Mouse (Mus musculus) central nervous system, embryonic 14 days (tissue): ENCODE results near the gene S100a6. TPM values are rescaled to one million over a fixed set of nuclear protein-coding genes. Genes with fewer than 3 reads are reported as not detected.

Experiments used
- polyA plus RNA-seq: library from polyadenylated mRNA; depleted of rRNA; stranded (reverse); fragments of >200 nt; gene quantifications from 2 replicates; pipeline ENCODE4 v1.2.3, GENCODE M21; 2012; rRNA removed

The S100a6 gene
- polyA plus RNA-seq, result 19.4 and 33.6 TPM in 2 replicates

GRCm38 (mm10) chr3:90612728-90613291, at the start of gene S100a6:
Gene S100a6, plus strand, starts transcription at chr3:90612882.

GRCm38 (mm10) chr3:90589947-90590346, 22.7 kb upstream of the S100a6 start, which contains the start of gene S100a2:
Gene S100a2, plus strand, starts transcription at chr3:90590247.

DNA sequence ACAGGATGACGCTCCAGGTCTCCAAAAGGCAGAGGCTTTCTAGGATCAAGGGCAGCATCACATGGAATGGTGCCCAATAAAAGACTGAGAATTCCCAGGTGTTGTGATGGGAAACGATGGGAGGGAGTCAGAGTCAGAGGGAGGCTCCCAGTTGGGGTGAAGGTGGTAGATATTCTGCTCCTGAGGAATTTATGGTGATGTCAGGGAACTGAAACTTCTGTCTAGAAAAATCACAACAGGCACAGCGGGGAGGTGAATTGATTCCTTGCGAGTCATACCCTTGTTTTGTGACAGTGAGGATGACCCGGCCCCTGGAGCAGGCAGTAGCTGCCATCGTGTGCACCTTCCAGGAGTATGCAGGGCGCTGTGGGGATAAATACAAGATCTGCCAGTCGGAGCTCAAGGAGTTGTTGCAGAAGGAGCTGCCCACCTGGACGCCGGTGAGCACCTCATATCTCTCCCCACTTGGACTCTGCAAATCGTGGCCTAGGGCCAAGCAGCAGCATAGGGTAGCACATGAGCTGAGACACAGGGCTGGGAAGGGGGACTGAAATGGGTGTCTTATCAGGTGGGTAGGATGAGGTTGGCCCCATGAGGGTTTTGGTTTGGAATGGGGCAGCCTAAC, 11.1 kb upstream of the S100a6 start, which contains the start of gene Gm42674:
Gene Gm42674 (plus strand): TSS at position 419 of the 625 bp plus-strand sequence.

DNA sequence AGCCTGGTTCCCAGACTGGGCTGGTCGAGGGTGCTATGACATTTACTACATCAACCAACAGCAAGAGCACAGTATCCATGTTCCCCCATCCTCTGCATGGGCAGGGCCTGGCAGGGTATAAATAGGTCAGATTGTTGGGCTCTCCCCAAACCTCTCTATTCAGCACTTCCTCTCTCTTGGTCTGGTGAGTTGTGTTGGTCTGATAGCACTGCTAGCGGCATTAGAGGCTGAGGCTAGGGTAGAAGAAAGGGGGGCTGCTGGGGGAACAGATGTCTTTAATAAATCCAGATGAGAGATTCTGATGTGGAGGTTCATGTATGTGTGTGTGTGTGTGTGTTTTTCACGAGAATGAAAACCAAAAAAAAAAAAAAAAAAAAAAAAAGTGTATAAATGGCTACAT, 9.1 kb upstream of the S100a6 start, which contains the start of gene S100a4:
Gene S100a4 (plus strand): TSS at position 149 of the 400 bp plus-strand sequence.

GRCm38 (mm10) chr3:90608223-90608622, 4.5 kb upstream of the S100a6 start, which contains the start of gene S100a5:
Gene S100a5, plus strand, starts transcription at chr3:90608523.

DNA sequence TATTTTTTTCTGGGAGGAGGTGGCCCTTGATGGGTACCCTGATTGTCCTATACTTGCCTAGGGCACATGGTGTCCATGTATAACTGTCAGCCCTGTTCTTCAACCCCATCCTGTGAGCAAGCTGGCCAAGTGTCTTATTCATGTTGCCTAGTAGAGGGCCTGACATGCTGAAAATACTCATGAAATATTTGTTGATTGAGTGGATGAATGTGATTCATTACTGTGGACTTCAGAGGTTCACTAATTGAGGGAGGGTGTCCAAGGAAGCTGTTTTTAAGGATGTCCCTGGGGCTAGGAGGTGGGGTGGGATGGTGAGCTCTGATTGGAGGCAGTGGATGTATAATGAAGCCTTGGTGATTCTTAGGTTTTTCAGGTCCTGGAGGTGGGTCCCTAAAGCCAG, 41.0 kb downstream of the S100a6 start, which contains the start of gene S100a7a:
Gene S100a7a (plus strand): TSS at position 301 of the 400 bp plus-strand sequence.

DNA sequence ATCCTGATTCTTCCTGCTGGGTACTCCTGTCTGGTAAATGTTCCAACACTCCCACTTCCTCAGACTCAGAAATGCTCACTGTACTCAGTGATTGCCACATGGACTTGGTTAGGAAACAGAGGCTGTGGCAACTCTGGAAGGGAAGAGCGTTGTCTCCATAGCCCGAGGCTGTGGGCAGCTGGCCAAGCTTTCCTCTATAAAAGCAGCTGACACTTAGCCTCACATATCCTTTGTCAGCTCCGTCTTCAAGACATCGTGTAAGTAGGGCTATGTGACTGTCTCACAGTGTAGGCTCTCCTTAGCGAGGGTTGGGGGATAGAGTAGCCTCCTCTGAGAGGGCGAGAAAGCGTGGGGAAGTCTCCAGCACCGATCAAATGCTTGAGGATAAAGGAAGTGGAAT, 56.2 kb downstream of the S100a6 start, which contains the start of gene S100a8:
Gene S100a8 (plus strand): TSS at position 133 of the 400 bp plus-strand sequence.

Other genes with a start within 250 kb of the S100a6 start
- gene Slc27a3, start 222.9 kb upstream of the S100a6 start, polyA plus RNA-seq, result 41.9 and 54.3 TPM in 2 replicates
- gene Ints3, start 179.3 kb upstream of the S100a6 start, polyA plus RNA-seq, result 54.7 and 56.2 TPM in 2 replicates
- gene Npr1, start 147.0 kb upstream of the S100a6 start, polyA plus RNA-seq, result 6.2 and 9.0 TPM in 2 replicates
- gene Ilf2, start 136.8 kb upstream of the S100a6 start, polyA plus RNA-seq, result 195 and 228 TPM in 2 replicates
- 47.3 and 49.6 TPM in 2 replicates for gene Snapin, start 121.8 kb upstream of the S100a6 start, polyA plus RNA-seq
- 202 and 231 TPM in 2 replicates for gene Chtop, start 103.4 kb upstream of the S100a6 start, polyA plus RNA-seq
- gene S100a1, start 98.5 kb upstream of the S100a6 start, polyA plus RNA-seq, result 10.7 and 14.6 TPM in 2 replicates
- gene S100a13, start 98.4 kb upstream of the S100a6 start, polyA plus RNA-seq, result 8.2 and 13.0 TPM in 2 replicates
- 0.18 and 4.9 TPM in 2 replicates for gene S100a14, start 86.0 kb upstream of the S100a6 start, polyA plus RNA-seq
- gene S100a16, start 75.6 kb upstream of the S100a6 start, polyA plus RNA-seq, result 22.0 and 30.8 TPM in 2 replicates
- gene S100a3, start 52.3 kb upstream of the S100a6 start, polyA plus RNA-seq, result 0.45 and 0.63 TPM in 2 replicates
- gene S100a2, start 22.6 kb upstream of the S100a6 start, polyA plus RNA-seq, result not detected in 2 replicates
- gene Gm42674, start 11.0 kb upstream of the S100a6 start, polyA plus RNA-seq, result not detected in 2 replicates
- 2.1 and 5.3 TPM in 2 replicates for gene S100a4, start 9.1 kb upstream of the S100a6 start, polyA plus RNA-seq
- gene S100a5, start 4.4 kb upstream of the S100a6 start, polyA plus RNA-seq, result not detected in 2 replicates
- 0.09 and 0.14 TPM in 2 replicates for gene S100a7a, start 41.1 kb downstream of the S100a6 start, polyA plus RNA-seq
- 6.5 and 9.2 TPM in 2 replicates for gene S100a8, start 56.1 kb downstream of the S100a6 start, polyA plus RNA-seq
- gene S100a9, start 82.8 kb downstream of the S100a6 start, polyA plus RNA-seq, result 10.0 and 14.8 TPM in 2 replicates
- 0.05 TPM in 1 of 2 replicates, not detected in the other for gene Pglyrp4, start 114.0 kb downstream of the S100a6 start, polyA plus RNA-seq
- not detected in 2 replicates for gene Gm5849, start 165.0 kb downstream of the S100a6 start, polyA plus RNA-seq